Mouse (Mus musculus) ES-Bruce4 (cell line): ENCODE results near the gene Sgcd. TPM values are rescaled to one million over a fixed set of nuclear protein-coding genes. Genes with fewer than 3 reads are reported as not detected.

Source experiments
- H3K27ac ChIP-seq: 2 replicates; pipeline ENCODE4 v1.5.1; 2012; ENCODE audit warnings: low read length, inconsistent platforms; ENCODE audit not compliant: insufficient read depth
- H3K27me3 ChIP-seq: 2 replicates; pipeline ENCODE4 v1.6.1; 2012; ENCODE audit warnings: mild to moderate bottlenecking, low read length, inconsistent platforms; ENCODE audit not compliant: control insufficient read depth, poor library complexity, insufficient read depth, severe bottlenecking
- H3K36me3 ChIP-seq: 2 replicates; pipeline ENCODE4 v1.6.1; 2012; ENCODE audit warnings: inconsistent platforms, mild to moderate bottlenecking, low read length, moderate library complexity; ENCODE audit not compliant: control insufficient read depth, poor library complexity, insufficient read depth, severe bottlenecking
- H3K4me1 ChIP-seq: one replicate; pipeline ENCODE4 v1.8.1; 2011; ENCODE audit warnings: low read length; ENCODE audit not compliant: control insufficient read depth, insufficient read depth
- H3K4me3 ChIP-seq: 2 replicates; pipeline ENCODE4 v1.5.1; 2011; ENCODE audit warnings: low read depth, mild to moderate bottlenecking, low read length
- H3K9ac ChIP-seq: 2 replicates; pipeline ENCODE4 v1.6.1; 2012; ENCODE audit warnings: low read depth, mild to moderate bottlenecking, inconsistent platforms; ENCODE audit not compliant: poor library complexity, severe bottlenecking
- H3K9me3 ChIP-seq: replicated peaks from 2 replicates; pipeline ENCODE4 v1.6.1; 2012; ENCODE audit warnings: mild to moderate bottlenecking, low read length, inconsistent platforms; ENCODE audit not compliant: control insufficient read depth, poor library complexity, insufficient read depth, severe bottlenecking
- CTCF ChIP-seq: IDR thresholded peaks from one replicate; pipeline ENCODE4 v1.8.1; 2011; ENCODE audit warnings: low read depth, low read length
- EP300 ChIP-seq: IDR thresholded peaks from 2 replicates; pipeline ENCODE4 v1.6.1; 2011; ENCODE audit warnings: low read depth, low read length; ENCODE audit not compliant: insufficient read depth
- POLR2A ChIP-seq: IDR thresholded peaks from one replicate; pipeline ENCODE4 v1.8.1; 2011; ENCODE audit warnings: low read length; ENCODE audit not compliant: insufficient read depth
- polyA plus RNA-seq: library from polyadenylated mRNA; stranded (reverse); fragments of >200 nt; gene quantifications from 2 replicates; pipeline ENCODE4 v1.2.4, GENCODE M21; 2011; ENCODE audit warnings: low read depth; ENCODE audit not compliant: missing spikeins, insufficient read depth, insufficient read length

Gene Sgcd
- polyA plus RNA-seq, 1 experiment: 0.42 TPM

DNA sequence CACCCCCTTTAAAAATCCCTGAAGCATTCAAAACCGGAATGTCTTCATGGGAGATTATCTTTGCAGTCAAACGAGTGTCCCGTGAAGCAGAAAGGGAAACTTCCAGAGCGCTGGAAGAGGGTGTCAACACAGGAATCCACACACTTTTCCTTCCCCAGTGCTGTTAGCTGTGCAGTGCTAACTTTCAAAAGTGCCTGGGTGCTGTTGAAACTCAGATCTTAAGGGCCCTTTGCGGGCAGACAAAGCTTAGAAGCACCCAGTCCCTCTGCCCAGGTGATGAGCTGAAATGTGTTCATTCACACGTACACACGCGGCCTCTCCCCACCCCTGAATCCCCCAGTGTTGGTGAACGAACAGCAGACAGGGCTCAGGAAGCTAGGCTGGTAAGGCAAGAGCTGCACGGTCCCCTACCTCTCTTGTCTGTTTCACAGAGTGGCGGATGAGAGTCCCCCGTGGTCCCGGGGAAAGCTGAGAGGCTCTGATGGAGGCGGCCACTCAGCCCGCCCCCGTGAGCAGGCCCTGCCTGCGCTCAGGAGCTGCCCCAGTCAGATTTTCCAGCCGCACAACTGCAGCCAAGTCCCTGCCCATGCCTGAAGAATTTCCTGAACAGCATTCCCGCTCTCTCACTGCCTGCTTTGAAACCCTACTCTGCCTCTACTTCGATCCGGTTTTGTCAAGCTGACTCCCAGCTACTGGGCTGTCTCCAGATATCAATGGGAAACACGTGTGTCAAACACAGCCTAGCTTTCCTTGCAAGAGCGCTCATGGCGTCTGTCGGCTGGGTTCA is 609.7 kb downstream of the Sgcd start:
- Histone ChIP-seq H3K4me3 (peak overlapping the region; percentile 19; the same call in 1 of the 2 replicates), H3K4me1 (no peaks in the 10 kb centered on the region), H3K9me3 (0 out of 2 replicates have a peak, but pooled peaks cover 3% of the 10 kb centered on the region), H3K27ac (no peak overlapping the region), H3K36me3 (no peaks in the 10 kb centered on the region), H3K9ac (peak overlapping the region; percentile 10; the same call in 1 of the 2 replicates), H3K27me3 (peaks cover 2% of the 10 kb centered on the region; the same call in 1 of the 2 replicates)
- TF ChIP-seq POLR2A (no peak), CTCF (no peak), EP300 (no peak)

DNA sequence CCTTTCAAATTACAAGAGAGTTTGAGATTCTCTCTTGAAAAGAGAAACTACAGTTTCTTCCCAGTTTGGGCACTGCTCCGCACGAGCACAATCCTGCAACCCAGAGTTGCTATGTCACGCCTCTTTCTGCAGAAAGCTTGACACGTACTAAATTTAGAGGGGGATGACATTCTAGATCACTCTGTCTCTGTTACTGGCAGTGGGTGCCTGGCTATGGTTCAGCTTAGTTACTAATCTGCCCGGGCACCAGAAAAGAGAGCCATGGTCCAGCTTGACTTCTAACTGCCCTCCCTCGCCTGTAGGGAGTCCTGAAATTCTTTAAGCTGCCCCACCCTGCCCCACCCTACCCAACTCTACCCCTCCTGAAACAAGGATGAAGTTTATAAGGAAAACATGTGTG is 611.3 kb downstream of the Sgcd start:
- Histone ChIP-seq H3K4me3 (no peak overlapping the region), H3K27ac (peak overlapping the region; percentile 24; the same call in 1 of the 2 replicates), H3K4me1 (no peaks in the 10 kb centered on the region), H3K27me3 (peaks cover 2% of the 10 kb centered on the region; the same call in 1 of the 2 replicates), H3K9ac (no peak overlapping the region), H3K36me3 (no peaks in the 10 kb centered on the region), H3K9me3 (0 out of 2 replicates have a peak, but pooled peaks cover 3% of the 10 kb centered on the region)
- TF ChIP-seq CTCF (no peak), POLR2A (no peak), EP300 (no peak)

DNA sequence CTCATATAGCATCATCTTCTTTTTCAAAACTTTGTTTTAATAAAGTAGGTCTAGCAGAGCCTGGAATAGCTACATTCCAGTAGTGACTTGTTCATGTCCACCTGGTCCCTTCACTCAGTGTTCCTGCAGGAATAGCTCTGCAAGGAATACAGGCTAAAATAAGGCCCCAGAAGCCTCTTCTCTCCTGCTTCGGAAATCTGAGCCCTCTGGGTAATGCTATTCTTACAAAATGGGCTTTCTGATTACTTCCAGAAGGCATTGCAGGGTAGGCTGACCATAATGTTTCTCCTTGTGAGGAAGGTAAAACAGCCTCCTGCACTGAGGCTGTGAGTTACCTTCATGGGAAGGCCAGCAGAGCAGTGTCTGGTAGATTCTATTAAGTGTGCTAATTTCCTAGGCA is 611.9 kb downstream of the Sgcd start:
- H3K27ac ChIP-seq: peak overlapping the region; percentile 24; the same call in 1 of the 2 replicates
- H3K9me3 ChIP-seq: 0 out of 2 replicates have a peak, but pooled peaks cover 3% of the 10 kb centered on the region
- H3K4me1 ChIP-seq: no peaks in the 10 kb centered on the region
- no peaks in the 10 kb centered on the region for H3K36me3 ChIP-seq
- TF ChIP-seq CTCF: no peak
- no peak for TF ChIP-seq POLR2A
- TF ChIP-seq EP300: no peak
- H3K27me3 ChIP-seq: peaks cover 2% of the 10 kb centered on the region; the same call in 1 of the 2 replicates
- H3K4me3 ChIP-seq: no peak overlapping the region
- H3K9ac ChIP-seq: no peak overlapping the region

DNA sequence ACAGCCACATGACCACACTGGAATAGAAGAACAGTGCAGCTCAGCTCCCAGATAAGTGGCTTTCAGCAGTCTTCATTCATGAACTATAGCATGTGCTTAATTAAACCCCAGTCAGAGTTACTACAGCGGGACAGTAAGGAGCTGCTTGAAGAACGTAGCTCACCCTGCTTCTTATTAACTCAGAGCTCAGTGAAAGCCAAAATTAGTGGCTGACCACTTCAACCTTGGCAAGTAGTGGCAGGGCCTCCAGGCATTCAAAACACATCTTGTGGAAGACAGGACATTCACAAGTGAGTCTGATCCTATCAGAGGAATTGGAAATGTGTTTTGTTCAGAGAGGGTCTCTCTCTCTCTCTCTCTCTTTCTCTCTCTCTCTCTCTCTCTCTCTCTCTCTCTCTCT is 617.2 kb downstream of the Sgcd start:
- H3K4me3 ChIP-seq: no peak overlapping the region
- no peaks in the 10 kb centered on the region for H3K9me3 ChIP-seq
- no peaks in the 10 kb centered on the region for H3K4me1 ChIP-seq
- H3K27ac ChIP-seq: no peak overlapping the region
- TF ChIP-seq POLR2A (no peak), EP300 (no peak), CTCF (no peak)
- H3K27me3 ChIP-seq: no peaks in the 10 kb centered on the region
- no peaks in the 10 kb centered on the region for H3K36me3 ChIP-seq
- no peak overlapping the region for H3K9ac ChIP-seq

DNA sequence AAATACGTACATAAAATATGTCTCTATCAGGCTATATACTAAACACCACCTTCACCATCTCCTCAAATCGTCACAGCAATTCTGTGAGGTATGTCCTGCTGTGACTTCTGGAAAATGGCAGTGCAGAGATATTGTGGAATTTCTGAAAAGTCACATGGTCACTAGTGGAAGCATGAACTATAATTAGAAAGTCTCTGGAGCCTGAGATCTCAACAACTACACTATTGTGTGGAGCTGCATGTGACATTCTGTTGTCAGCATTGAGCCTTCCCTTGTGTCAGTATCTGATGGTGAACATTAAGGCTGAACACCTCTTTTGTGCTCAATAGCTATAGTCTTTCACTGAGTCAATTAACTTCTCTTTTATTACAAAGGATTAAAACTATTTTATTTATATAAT is 637.2 kb downstream of the Sgcd start:
- no peaks in the 10 kb centered on the region for H3K27me3 ChIP-seq
- H3K9me3 ChIP-seq: no peaks in the 10 kb centered on the region
- H3K4me3 ChIP-seq: no peak overlapping the region
- no peaks in the 10 kb centered on the region for H3K36me3 ChIP-seq
- H3K4me1 ChIP-seq: no peaks in the 10 kb centered on the region
- H3K27ac ChIP-seq: no peak overlapping the region
- no peak for TF ChIP-seq CTCF
- no peak for TF ChIP-seq POLR2A
- no peak for TF ChIP-seq EP300
- H3K9ac ChIP-seq: no peak overlapping the region

DNA sequence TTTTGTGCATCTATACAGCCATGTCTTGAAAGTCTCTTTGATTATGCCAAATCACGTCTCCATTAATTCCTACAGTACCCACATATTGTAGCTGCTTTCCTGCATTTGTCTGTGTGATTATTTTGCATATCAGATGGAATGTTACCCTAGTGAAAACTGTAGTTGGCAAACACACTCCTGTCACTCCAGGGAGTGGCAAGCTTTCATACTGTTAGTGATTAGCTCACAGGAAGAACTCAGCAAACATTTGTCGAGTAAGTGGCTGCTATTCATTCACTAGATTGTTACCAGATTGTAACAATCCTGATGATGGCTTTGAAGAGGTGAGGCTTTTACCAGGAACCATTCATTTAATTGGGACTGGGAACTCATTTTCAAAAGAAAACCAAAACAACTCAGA is 645.3 kb downstream of the Sgcd start:
- Histone ChIP-seq H3K9ac (no peak overlapping the region), H3K4me3 (no peak overlapping the region), H3K9me3 (no peaks in the 10 kb centered on the region), H3K4me1 (no peaks in the 10 kb centered on the region), H3K27ac (no peak overlapping the region), H3K27me3 (no peaks in the 10 kb centered on the region), H3K36me3 (no peaks in the 10 kb centered on the region)
- TF ChIP-seq POLR2A: no peak
- TF ChIP-seq CTCF: no peak
- no peak for TF ChIP-seq EP300
